Mouse (Mus musculus) stomach, embryonic 14.5 days (tissue): ENCODE results near the gene Dusp10. TPM values are rescaled to one million over a fixed set of nuclear protein-coding genes. Genes with fewer than 3 reads are reported as not detected.

Source experiments
- ATAC-seq: fragments of 200-750 bp; cut with Nextera tagmentation; 2 replicates; pipeline ENCODE4 v1.8.0; 2017; ENCODE audit warnings: low read depth, moderate TSS enrichment; ENCODE audit not compliant: insufficient number of reproducible peaks, insufficient read depth, low FRiP score
- H3K27ac ChIP-seq: fragments of 300-500 bp; sonication (generic); 2 replicates; pipeline ENCODE4 v1.5.1; 2014; ENCODE audit warnings: mild to moderate bottlenecking, low read length, moderate library complexity, mixed read lengths
- H3K27me3 ChIP-seq: fragments of 300-500 bp; sonication (generic); 2 replicates; pipeline ENCODE4 v1.6.1; 2014; ENCODE audit warnings: low read length, control low read depth, mixed read lengths; ENCODE audit not compliant: control insufficient read depth, insufficient read depth
- H3K36me3 ChIP-seq: fragments of 300-500 bp; sonication (generic); 2 replicates; pipeline ENCODE4 v1.6.1; 2014; ENCODE audit warnings: mild to moderate bottlenecking, control low read depth, low read length, moderate library complexity, mixed read lengths; ENCODE audit not compliant: control insufficient read depth, insufficient read depth
- H3K4me1 ChIP-seq: fragments of 300-500 bp; sonication (generic); 2 replicates; pipeline ENCODE4 v1.6.1; 2014; ENCODE audit warnings: low read length, control low read depth, mixed read lengths; ENCODE audit not compliant: control insufficient read depth, insufficient read depth
- H3K4me2 ChIP-seq: fragments of 300-500 bp; sonication (generic); replicated peaks from 2 replicates; pipeline ENCODE4 v1.6.1; 2014; ENCODE audit warnings: low read depth, low read length, control low read depth
- H3K4me3 ChIP-seq: fragments of 300-500 bp; sonication (generic); 2 replicates; pipeline ENCODE4 v1.5.1; 2014; ENCODE audit warnings: low read depth, low read length, control low read depth
- H3K9ac ChIP-seq: fragments of 300-500 bp; sonication (generic); replicated peaks from 2 replicates; pipeline ENCODE4 v1.6.1; 2014; ENCODE audit warnings: low read depth, mild to moderate bottlenecking, control low read depth, low read length, moderate library complexity, mixed read lengths
- H3K9me3 ChIP-seq: fragments of 300-500 bp; sonication (generic); 2 replicates; pipeline ENCODE4 v1.6.1; 2016; ENCODE audit warnings: low read depth, low read length, control low read depth; ENCODE audit not compliant: control insufficient read depth
- WGBS: fragments of 180-500 bp; shearing (Covaris S2); extraction: QIAGEN DNeasy Blood & Tissue Kit; methylation state at CpG from one replicate; pipeline ENCODE4 v1.1.7; 2014; 5-methylcytosine and 5-hydroxymethylcytosine counted together
- polyA plus RNA-seq: library from polyadenylated mRNA; unstranded; fragments of >200 nt; fragmentation: Nextera tagmentation; extraction: Ambion mirVana; gene quantifications from 2 replicates; pipeline ENCODE4 v1.2.1, GENCODE M21; 2014

The Dusp10 gene
- polyA plus RNA-seq, 1 experiment from 2014 or later, result 9.0 TPM

DNA sequence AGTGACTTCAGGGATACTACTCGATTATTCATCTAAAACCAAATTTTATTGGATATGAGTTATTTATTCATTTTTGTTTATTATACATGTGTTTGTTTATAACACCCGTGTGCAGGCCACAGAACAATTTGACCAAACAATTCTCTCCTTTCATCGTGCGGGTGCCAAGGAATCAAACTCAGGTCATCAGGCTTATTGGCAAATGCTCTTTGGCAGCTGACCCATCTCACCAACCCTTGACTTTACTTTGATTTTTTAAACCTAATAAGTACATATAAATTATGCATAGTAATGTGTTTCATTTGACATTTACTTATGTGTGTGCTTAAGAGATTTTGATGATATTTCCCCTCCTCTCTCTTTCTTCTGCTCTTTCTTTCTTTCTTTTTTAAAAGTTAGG is 94.3 kb downstream of the Dusp10 start:
- no peak overlapping the region for H3K9ac ChIP-seq
- 83% methylated on average over 4 of the region's 4 CpGs for WGBS
- no peak for ATAC-seq
- H3K4me1 ChIP-seq, result no peaks in the 10 kb centered on the region
- no peak overlapping the region for H3K4me3 ChIP-seq
- no peaks in the 10 kb centered on the region for H3K9me3 ChIP-seq
- H3K36me3 ChIP-seq, result no peaks in the 10 kb centered on the region
- no peak overlapping the region for H3K4me2 ChIP-seq
- no peak overlapping the region for H3K27ac ChIP-seq
- no peaks in the 10 kb centered on the region for H3K27me3 ChIP-seq

DNA sequence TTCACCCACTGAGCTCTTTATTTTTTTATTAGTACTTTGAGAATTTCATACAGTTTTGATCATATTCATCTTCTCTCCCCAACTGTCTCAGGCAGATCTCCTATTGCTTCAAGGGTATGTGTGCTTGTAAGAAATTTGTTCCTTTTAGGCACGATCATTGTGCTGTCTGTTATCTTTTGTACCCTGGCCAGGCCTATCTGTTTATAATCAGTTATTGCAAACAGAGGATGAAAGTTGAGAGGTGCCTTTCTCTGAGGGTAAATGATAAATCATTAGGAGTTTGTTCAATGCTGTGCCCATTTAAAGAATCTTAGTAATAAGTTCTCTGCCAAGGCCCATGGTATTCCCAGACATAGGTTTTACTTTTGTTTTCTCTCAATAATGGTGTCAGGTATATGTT is 95.2 kb downstream of the Dusp10 start:
- no peak overlapping the region for H3K4me3 ChIP-seq
- H3K36me3 ChIP-seq, result no peaks in the 10 kb centered on the region
- no peak overlapping the region for H3K9ac ChIP-seq
- no peaks in the 10 kb centered on the region for H3K9me3 ChIP-seq
- no peaks in the 10 kb centered on the region for H3K27me3 ChIP-seq
- no peak overlapping the region for H3K27ac ChIP-seq
- 40% methylated on average over 1 of the region's 1 CpGs for WGBS
- H3K4me2 ChIP-seq, result no peak overlapping the region
- no peak for ATAC-seq
- no peaks in the 10 kb centered on the region for H3K4me1 ChIP-seq

DNA sequence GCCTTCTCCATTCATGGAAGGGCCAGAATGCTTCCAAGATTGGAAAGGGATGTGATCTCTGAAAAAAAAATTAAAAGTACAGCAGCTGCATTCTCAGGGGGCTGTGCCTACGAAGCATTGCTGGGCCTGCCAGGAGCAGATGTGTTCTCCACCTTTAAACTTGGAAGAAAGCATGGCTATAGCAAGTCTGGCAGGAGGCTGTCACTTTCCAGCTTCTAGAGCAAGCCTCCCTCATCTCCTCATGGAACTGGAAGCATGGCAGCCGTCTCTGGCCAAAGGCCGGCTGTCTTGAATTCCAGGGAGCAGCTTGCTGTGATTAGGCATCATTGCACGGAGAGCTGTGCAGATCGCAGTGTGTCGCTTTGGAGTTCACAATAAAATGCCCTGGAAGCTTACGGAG is 104.5 kb downstream of the Dusp10 start:
- no peaks in the 10 kb centered on the region for H3K9me3 ChIP-seq
- no peaks in the 10 kb centered on the region for H3K36me3 ChIP-seq
- no peaks in the 10 kb centered on the region for H3K4me1 ChIP-seq
- no peak overlapping the region for H3K27ac ChIP-seq
- no peak overlapping the region for H3K9ac ChIP-seq
- H3K4me2 ChIP-seq, result no peak overlapping the region
- no peaks in the 10 kb centered on the region for H3K27me3 ChIP-seq
- WGBS, result 63% methylated on average over 7 of the region's 7 CpGs
- ATAC-seq, result no peak
- no peak overlapping the region for H3K4me3 ChIP-seq

DNA sequence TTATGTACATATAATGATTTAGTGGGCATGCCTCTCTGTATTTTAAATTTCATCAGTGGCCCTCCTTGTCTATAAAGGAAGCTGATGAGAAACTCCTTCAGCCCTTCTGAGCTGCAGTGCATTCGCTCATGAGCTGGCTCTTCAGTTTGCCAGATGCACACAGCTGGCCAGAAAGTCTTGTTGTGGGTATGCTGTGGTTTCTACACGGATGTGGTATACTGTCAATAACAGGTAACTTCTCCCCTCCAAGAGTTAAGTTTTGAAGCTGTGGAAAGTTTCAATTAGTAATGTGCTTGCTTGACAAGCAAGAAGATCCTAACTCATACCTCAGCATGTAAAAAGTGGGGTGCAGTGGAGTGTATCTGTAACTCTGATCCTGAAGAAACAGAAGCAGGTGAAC is 104.9 kb downstream of the Dusp10 start:
- Histone ChIP-seq H3K4me1 (no peaks in the 10 kb centered on the region), H3K27ac (no peak overlapping the region), H3K9me3 (no peaks in the 10 kb centered on the region), H3K27me3 (no peaks in the 10 kb centered on the region), H3K36me3 (no peaks in the 10 kb centered on the region), H3K4me3 (no peak overlapping the region), H3K4me2 (no peak overlapping the region), H3K9ac (no peak overlapping the region)
- 74% methylated on average over 2 of the region's 2 CpGs for WGBS
- no peak for ATAC-seq

DNA sequence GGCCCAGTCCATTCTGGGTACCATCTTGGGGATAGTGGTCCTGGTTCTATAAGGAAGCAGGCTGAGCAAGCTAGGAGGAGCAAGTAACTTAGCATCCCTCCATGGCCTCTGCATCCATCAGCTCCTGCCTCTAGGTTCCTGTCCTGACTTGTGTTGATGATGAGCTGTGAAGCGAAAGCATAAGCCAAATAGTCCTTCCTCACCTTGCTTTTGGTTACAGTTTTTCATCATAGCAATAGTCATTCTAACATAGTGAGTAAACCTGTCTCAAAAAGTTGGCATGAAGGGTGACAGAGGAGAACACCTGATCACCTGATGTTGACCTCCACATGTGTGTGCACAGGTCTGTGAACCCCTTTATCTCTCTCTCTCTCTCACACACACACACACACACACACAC is 105.5 kb downstream of the Dusp10 start:
- H3K9ac ChIP-seq, result no peak overlapping the region
- H3K27ac ChIP-seq, result no peak overlapping the region
- no peaks in the 10 kb centered on the region for H3K4me1 ChIP-seq
- no peak overlapping the region for H3K4me2 ChIP-seq
- WGBS, result 89% methylated on average over 1 of the region's 1 CpGs
- H3K9me3 ChIP-seq, result no peaks in the 10 kb centered on the region
- no peaks in the 10 kb centered on the region for H3K36me3 ChIP-seq
- H3K27me3 ChIP-seq, result no peaks in the 10 kb centered on the region
- ATAC-seq, result no peak
- H3K4me3 ChIP-seq, result no peak overlapping the region

Other genes starting within 250 kb of the Dusp10 start
- 0.61 and 2.4 TPM in 2 replicates for gene 1700056E22Rik, start 21.0 kb downstream of the Dusp10 start, polyA plus RNA-seq